Mouse (Mus musculus): ENCODE measurements at regions not wholly inside any gene's neighbourhood (a gene's known extent, or its start where the extent isn't known, plus 50 kb on each side); places are given as distances from the start of the nearest gene placed in this dataset.

DNA sequence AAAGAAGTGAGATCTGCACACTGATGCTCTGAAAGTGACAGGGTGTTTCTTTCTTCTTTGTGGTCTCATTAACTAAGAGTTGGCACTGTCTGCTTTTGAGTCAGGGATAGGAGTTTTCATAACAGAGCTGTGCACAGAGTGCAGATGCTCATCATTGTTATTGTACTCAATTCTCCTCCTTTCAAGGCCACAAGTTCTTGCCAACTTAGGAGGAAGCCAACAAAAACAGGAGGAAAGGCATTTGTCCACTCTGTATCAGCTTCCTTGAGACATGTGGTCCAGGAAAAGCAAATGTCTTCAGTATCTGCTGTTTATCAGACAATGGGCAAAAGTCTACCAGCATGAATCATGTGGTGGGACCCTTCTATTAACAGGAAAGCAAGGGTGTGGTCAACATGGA is 345.1 kb downstream of the Fam181b start:
- DNase-seq = no peak

DNA sequence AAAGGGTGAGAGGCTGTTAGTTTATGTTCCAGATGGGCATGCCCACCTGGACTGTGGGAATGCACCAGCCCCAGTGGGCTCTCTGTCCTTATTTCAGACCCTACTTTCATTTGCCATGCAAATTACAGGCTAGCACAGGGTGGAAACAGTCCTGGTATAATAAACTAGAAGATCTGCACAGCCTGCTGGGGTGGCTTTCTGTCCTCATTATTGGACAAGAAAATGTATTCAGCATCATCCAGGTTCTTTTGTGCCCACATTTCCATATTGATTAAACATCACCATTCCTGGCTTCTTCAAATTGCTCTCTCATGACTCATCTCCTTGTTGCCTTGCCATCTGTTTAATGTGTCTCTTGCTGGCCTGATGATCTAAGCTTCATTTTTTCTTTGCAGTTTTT is 355.4 kb downstream of the Fam181b start:
- no peak for DNase-seq

DNA sequence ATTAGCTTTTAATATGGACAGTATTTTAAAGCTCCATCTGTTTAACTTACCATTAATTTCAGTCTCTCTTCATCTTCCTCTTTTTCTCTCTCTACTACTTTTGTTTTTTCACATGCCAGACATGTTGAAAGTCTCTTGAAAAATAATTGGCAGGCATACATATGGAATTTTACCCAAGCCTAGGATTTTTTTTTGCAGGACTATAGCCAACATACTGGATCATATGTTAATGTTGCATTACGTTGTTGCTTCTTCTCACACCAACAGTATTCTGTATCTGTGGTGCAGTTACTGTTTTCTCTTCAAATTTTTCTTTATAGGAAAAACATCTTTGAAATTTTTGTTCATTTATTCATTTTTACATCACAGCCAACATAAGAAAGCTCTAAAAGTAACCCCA is 374.4 kb downstream of the Fam181b start:
- no peak for DNase-seq

DNA sequence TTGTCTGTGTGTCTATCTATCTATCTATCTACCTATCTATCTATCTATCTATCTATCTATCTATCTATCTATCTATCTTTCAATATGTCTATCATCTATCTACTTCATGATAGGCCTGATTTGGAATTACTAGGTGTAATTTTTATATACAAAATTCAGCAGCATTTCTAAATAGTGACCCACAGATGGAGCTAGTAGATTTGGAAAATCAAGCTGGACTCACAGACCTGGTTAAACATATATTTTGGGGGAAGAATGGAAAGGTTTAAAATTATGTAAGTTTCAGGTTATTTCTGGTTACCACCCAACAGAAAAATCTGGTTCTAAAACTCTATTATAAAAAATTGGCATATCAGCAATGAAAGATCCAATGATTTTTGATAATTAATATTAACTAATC is 383.7 kb downstream of the Fam181b start:
- DNase-seq = no peak

DNA sequence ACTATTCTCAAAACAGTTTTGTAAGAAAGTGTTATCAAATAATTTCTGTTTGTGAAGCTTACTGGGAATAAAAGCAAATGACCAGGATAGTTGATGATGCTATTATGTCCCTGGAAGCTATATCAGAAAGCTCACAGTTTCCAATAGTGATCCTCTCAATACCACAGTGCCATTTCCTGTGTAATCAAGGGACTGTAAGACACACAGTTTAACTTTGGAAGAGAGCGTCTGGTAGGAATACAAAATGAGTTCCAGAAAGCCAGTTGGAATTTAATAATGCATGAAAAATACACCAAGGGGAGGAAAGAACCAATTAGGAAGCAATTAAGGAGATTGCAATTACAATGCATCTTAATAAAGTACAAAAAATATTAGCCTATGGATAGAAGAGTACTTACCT is 393.7 kb downstream of the Fam181b start:
- no peak for DNase-seq

DNA sequence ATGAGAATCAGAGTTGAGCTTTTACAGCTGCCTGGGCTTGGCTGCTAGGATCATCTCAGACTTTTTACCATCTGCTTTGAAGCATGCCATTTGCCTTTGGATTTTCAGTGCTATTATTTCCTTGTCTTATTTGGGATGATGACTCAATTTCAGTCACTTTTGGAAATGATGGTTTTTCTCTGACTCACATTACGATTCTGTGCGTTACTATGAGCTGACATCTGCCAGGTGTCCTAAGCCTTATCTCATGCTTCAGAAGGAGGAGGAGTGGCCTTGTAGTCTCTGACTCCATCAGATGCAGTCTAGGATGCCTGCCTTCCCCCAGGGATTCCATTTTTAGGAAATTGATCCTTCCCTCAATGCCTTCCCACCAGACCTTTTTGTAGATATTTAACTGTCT is 431.0 kb downstream of the Fam181b start:
- DNase-seq = no peak

DNA sequence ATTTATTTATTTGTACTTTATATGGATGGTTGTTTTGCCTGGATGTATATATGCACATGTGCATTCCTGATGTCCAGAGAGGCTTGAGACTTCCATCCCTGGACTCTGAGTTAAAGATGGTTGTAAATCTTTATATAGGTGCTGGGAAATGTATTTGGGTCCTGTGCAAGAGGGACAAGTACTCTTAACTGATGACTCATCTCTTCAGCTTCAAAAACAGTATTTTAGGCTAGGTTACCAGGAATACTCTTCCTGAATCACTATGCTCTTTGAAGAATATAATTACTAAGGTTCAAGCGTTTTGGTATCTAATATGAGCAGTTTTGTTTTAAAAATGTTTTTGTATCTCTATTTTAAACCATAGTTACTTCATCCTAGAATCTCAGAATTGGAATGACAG is 431.6 kb downstream of the Fam181b start:
- no peak for DNase-seq

DNA sequence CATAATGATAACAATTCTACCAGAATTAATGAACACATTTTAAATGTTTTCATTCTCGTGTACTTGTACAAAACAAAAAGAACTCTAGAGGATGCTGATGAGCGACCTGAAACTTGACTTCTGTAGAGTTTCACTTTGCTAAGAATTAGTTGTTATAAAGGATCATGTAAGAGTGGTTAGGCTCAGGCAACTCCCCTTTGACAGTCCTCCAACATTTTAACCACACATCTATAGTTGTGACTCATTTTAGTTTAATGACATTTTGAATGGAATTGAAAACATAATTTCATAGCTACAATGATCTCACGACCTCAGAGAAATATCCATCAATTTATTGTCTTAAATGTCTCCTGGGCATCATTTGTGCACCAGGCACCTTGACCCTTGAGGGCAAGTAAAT is 479.5 kb downstream of the Fam181b start:
- DNase-seq = no peak

DNA sequence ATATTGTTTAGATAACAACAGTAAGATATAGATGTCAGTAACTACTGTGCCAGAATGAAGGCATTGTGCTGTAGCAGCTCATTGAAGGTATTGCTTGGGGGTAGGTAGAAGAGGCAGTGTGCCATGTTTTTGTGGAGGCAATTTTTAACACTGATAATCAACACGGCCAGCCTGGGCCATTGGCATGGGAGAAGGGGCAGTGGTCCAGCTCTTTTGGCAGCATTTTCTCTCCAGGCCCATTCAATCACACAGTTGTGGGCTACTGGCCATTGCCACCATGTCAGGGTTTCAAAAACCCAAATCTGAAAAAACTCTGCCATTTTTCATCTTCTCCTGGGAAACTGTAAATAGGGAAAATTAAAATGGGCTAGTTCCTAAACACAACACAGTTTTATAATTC is 497.9 kb downstream of the Fam181b start:
- no peak for DNase-seq

DNA sequence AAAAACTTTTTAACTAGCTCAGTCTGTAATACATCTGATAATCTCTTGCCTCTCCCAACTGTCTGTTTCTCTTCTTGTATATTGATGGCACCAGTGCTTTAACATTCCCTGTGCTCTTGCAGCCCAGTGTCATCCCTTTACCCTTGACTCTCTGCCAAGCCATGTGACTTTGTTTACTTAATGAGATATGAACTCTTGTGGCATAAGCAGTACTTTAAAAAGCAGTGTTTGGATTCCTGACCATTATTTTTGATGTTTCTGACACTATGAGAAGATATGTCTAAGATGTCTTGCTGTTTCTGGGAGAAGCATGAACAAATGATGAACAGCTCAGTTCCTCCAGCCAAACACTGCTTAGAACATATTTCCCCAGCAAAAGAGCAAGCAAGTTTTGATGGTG is 507.5 kb downstream of the Fam181b start:
- peak; percentile 13 for DNase-seq

DNA sequence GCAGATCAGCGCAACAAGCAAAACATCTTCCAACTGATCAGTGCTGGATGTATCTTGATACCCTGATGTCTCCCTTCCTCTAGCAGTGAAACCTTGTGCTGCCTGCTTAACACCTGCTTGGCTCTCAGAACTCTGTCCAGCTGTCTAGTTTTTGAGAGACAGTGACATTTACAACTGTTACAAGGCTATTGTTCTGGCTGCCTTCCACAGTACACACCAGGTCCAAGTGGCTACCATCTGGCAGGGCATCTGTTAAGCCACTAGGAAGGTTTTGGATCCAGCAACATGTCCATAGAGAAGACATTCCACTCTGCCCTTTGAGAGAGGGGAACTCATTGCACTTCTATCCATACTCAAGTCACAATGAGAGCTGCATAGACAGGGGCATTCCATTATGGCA is 508.4 kb downstream of the Fam181b start:
- peak; percentile 2 for DNase-seq

All from adrenal gland, postnatal 10 days (tissue).